Mouse (Mus musculus) bone marrow, adult 2 months (tissue): ENCODE measurements around the gene Tcta.

Experiments used
- CTCF ChIP-seq: fragments of 200-500 bp; IDR thresholded peaks from 2 replicates; pipeline ENCODE4 v1.5.1; 2011; ENCODE audit warnings: low read length, control low read depth; ENCODE audit not compliant: control insufficient read depth, insufficient read depth
- POLR2A ChIP-seq: fragments of 200-500 bp; IDR thresholded peaks from 2 replicates; pipeline ENCODE4 v1.6.1; 2011; ENCODE audit warnings: low read depth, mild to moderate bottlenecking, control low read depth, low read length, borderline replicate concordance; ENCODE audit not compliant: control insufficient read depth

- TF ChIP-seq POLR2A, result no peak
- TF ChIP-seq CTCF, result no peak
Measured at GRCm38 (mm10) chr9:108324784-108325183, 18.8 kb upstream of the Tcta start.
